Mouse (Mus musculus): ENCODE results near the gene Izumo2. TPM values are rescaled to one million over a fixed set of nuclear protein-coding genes. Genes with fewer than 3 reads are reported as not detected.

Gene Izumo2
- total RNA-seq, 2 experiments from 2014 or later = not detected

GRCm38 (mm10) chr7:44760366-44760765 is 51.8 kb downstream of the Izumo2 start:
- DNase-seq = no peak

- DNase-seq = no peak
Observed at GRCm38 (mm10) chr7:44768129-44768528, 59.6 kb downstream of the Izumo2 start.

Other genes starting within 250 kb of the Izumo2 start
- under 1 TPM in 1 of 2 experiments, not detected in 1; 0.63 TPM for gene Aspdh, start 243.4 kb upstream of the Izumo2 start, total RNA-seq (2021)
- 10 to 100 TPM; 53.9 to 61.0 TPM for gene Josd2, start 240.8 kb upstream of the Izumo2 start, total RNA-seq (2021)
- 10 to 100 TPM; 91.2 to 99.2 TPM for gene Emc10, start 212.2 kb upstream of the Izumo2 start, total RNA-seq (2021)
- 1 to 10 TPM; 8.5 to 9.5 TPM for gene Fam71e1, start 212.2 kb upstream of the Izumo2 start, total RNA-seq (2021)
- gene Mybpc2, start 184.1 kb upstream of the Izumo2 start, total RNA-seq (2021) = not detected
- gene Spib, start 176.7 kb upstream of the Izumo2 start, total RNA-seq (2021) = under 1 TPM; 0.30 to 0.49 TPM
- gene Pold1, start 159.9 kb upstream of the Izumo2 start, total RNA-seq (2021) = 10 to 100 TPM; 12.6 to 17.0 TPM
- 100 to 1,000 TPM in 1 of 2 experiments, 10 to 100 TPM in 1; 98.5 to 113 TPM for gene Nr1h2, start 154.8 kb upstream of the Izumo2 start, total RNA-seq (2021)
- gene Napsa, start 136.4 kb upstream of the Izumo2 start, total RNA-seq (2021) = under 1 TPM; 0.40 to 0.89 TPM
- gene Kcnc3, start 118.1 kb upstream of the Izumo2 start, total RNA-seq (2021) = 1 to 10 TPM; 2.6 to 3.9 TPM
- gene Myh14, start 37.9 kb upstream of the Izumo2 start, total RNA-seq (2021) = 1 to 10 TPM; 3.0 to 4.9 TPM
- gene Vrk3, start 39.7 kb downstream of the Izumo2 start, total RNA-seq (2021) = 10 to 100 TPM; 47.5 to 50.6 TPM
- gene Zfp473, start 42.3 kb downstream of the Izumo2 start, total RNA-seq (2021) = under 1 TPM; 0.49 to 0.70 TPM
- gene Nup62, start 107.3 kb downstream of the Izumo2 start, total RNA-seq (2021) = 10 to 100 TPM; 40.9 to 42.5 TPM
- 1 to 10 TPM; 2.0 to 2.6 TPM for gene Il4i1, start 107.6 kb downstream of the Izumo2 start, total RNA-seq (2021)
- 100 to 1,000 TPM; 135 to 151 TPM for gene Atf5, start 107.9 kb downstream of the Izumo2 start, total RNA-seq (2021)
- gene Akt1s1, start 140.2 kb downstream of the Izumo2 start, total RNA-seq (2021) = 100 to 1,000 TPM; 108 to 118 TPM
- 10 to 100 TPM; 54.1 to 73.4 TPM for gene Tbc1d17, start 140.3 kb downstream of the Izumo2 start, total RNA-seq (2021)
- 10 to 100 TPM; 41.7 to 50.6 TPM for gene Pnkp, start 148.4 kb downstream of the Izumo2 start, total RNA-seq (2021)
- 100 to 1,000 TPM; 215 to 274 TPM for gene Ptov1, start 161.0 kb downstream of the Izumo2 start, total RNA-seq (2021)
- 10 to 100 TPM; 86.1 to 97.1 TPM for gene Med25, start 184.0 kb downstream of the Izumo2 start, total RNA-seq (2021)
- gene Fuz, start 187.3 kb downstream of the Izumo2 start, total RNA-seq (2021) = 10 to 100 TPM; 24.9 to 25.8 TPM
- gene Ap2a1, start 220.8 kb downstream of the Izumo2 start, total RNA-seq (2021) = 100 to 1,000 TPM in 1 of 2 experiments, 10 to 100 TPM in 1; 95.0 to 106 TPM
- gene Tsks, start 234.5 kb downstream of the Izumo2 start, total RNA-seq (2021) = not detected

Measured in adrenal gland, postnatal 36 days (tissue).